Mouse (Mus musculus): Measurements from ENCODE around the gene Upk2. TPM values are rescaled to one million over a fixed set of nuclear protein-coding genes. Genes with fewer than 3 reads are reported as not detected.

The Upk2 gene
- polyA plus RNA-seq, 1 experiment from 2014 or later: 0.61 TPM

GRCm38 (mm10) chr9:44488855-44489381 is 34.1 kb upstream of the Upk2 start:
- Histone ChIP-seq H3K27me3 (replicated peaks; ENCODE audit: control insufficient read depth, insufficient read depth, low read length) (no peaks in the 10 kb centered on the region), H3K4me3 (ENCODE audit: low read length) (peak overlapping the region; percentile 35), H3K9me3 (ENCODE audit: control insufficient read depth, low read length) (no peaks in the 10 kb centered on the region), H3K27ac (ENCODE audit: low read length) (peak overlapping the region; percentile 94), H3K4me1 (ENCODE audit: control insufficient read depth, insufficient read depth, low read length) (peaks cover 98% of the 10 kb centered on the region), H3K36me3 (ENCODE audit: control insufficient read depth, insufficient read depth, low read length) (no peaks in the 10 kb centered on the region), H3K9ac (ENCODE audit: low read depth, low read length) (peak overlapping the region; percentile 64), H3K4me2 (ENCODE audit: low read depth, low read length) (peak overlapping the region; percentile 74)
- WGBS: 14% methylated on average over 5 of the region's 5 CpGs
- no peak for ATAC-seq

GRCm38 (mm10) chr9:44488416-44488815 is 33.6 kb upstream of the Upk2 start:
- Histone ChIP-seq H3K36me3 (ENCODE audit: control insufficient read depth, insufficient read depth, low read length) (no peaks in the 10 kb centered on the region), H3K4me1 (ENCODE audit: control insufficient read depth, insufficient read depth, low read length) (peaks cover 96% of the 10 kb centered on the region), H3K4me3 (ENCODE audit: low read length) (peak overlapping the region; percentile 15; the same call in 1 of the 2 replicates), H3K9me3 (ENCODE audit: control insufficient read depth, low read length) (no peaks in the 10 kb centered on the region), H3K4me2 (ENCODE audit: low read depth, low read length) (peak overlapping the region; percentile 74), H3K27ac (ENCODE audit: low read length) (peak overlapping the region; percentile 94), H3K27me3 (replicated peaks; ENCODE audit: control insufficient read depth, insufficient read depth, low read length) (no peaks in the 10 kb centered on the region), H3K9ac (ENCODE audit: low read depth, low read length) (peak overlapping the region; percentile 64)
- 30% methylated on average over 8 of the region's 8 CpGs for WGBS
- no peak for ATAC-seq

DNA sequence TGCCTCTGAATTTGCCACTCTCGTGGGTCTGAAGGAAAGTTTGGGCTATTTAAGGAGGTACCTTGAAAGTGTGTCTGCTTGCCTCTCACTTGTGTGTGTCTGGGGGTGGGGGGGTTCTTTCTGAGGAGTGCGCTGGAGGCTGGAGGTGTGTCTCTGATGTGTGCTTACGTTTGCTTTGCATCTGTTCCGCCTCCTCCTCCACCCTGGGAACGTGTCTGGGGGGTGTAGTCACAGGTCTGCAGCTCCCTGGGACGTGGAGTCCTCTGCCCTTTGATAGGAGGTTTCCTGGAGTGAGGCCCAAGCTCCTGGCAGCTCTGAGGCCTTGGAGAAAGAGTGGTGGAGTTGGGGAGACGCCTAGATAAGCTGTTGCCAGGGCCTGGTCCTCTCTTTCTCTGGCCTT is 32.7 kb upstream of the Upk2 start:
- H3K4me1 ChIP-seq (ENCODE audit: control insufficient read depth, insufficient read depth, low read length): peaks cover 86% of the 10 kb centered on the region
- peak; percentile 58 for ATAC-seq
- no peaks in the 10 kb centered on the region for H3K36me3 ChIP-seq (ENCODE audit: control insufficient read depth, insufficient read depth, low read length)
- H3K27ac ChIP-seq (ENCODE audit: low read length): peak overlapping the region; percentile 94
- H3K27me3 ChIP-seq (replicated peaks; ENCODE audit: control insufficient read depth, insufficient read depth, low read length): no peaks in the 10 kb centered on the region
- H3K9ac ChIP-seq (ENCODE audit: low read depth, low read length): peak overlapping the region; percentile 64
- peak overlapping the region; percentile 93 for H3K4me3 ChIP-seq (ENCODE audit: low read length)
- peak overlapping the region; percentile 74 for H3K4me2 ChIP-seq (ENCODE audit: low read depth, low read length)
- WGBS: 8% methylated on average over 7 of the region's 7 CpGs
- no peaks in the 10 kb centered on the region for H3K9me3 ChIP-seq (ENCODE audit: control insufficient read depth, low read length)

- H3K9me3 ChIP-seq (ENCODE audit: control insufficient read depth, low read length): no peaks in the 10 kb centered on the region
- peaks cover 85% of the 10 kb centered on the region for H3K4me1 ChIP-seq (ENCODE audit: control insufficient read depth, insufficient read depth, low read length)
These were observed 32.1 kb upstream of the Upk2 start for GRCm38 (mm10) chr9:44486741-44487421.

GRCm38 (mm10) chr9:44486335-44486734 is 31.6 kb upstream of the Upk2 start:
- no peaks in the 10 kb centered on the region for H3K9me3 ChIP-seq (ENCODE audit: control insufficient read depth, low read length)
- WGBS: 10% methylated on average over 3 of the region's 3 CpGs
- peaks cover 80% of the 10 kb centered on the region for H3K4me1 ChIP-seq (ENCODE audit: control insufficient read depth, insufficient read depth, low read length)
- H3K4me2 ChIP-seq (ENCODE audit: low read depth, low read length): peak overlapping the region; percentile 74
- no peaks in the 10 kb centered on the region for H3K36me3 ChIP-seq (ENCODE audit: control insufficient read depth, insufficient read depth, low read length)
- H3K27me3 ChIP-seq (replicated peaks; ENCODE audit: control insufficient read depth, insufficient read depth, low read length): no peaks in the 10 kb centered on the region
- no peak for ATAC-seq
- H3K9ac ChIP-seq (ENCODE audit: low read depth, low read length): peak overlapping the region; percentile 64
- H3K4me3 ChIP-seq (ENCODE audit: low read length): peak overlapping the region; percentile 93
- peak overlapping the region; percentile 94 for H3K27ac ChIP-seq (ENCODE audit: low read length)

More at GRCm38 (mm10) chr9:44486741-44487421, 32.1 kb upstream of the Upk2 start:
- 15% methylated on average over 15 of the region's 15 CpGs for WGBS
- Histone ChIP-seq H3K27ac (ENCODE audit: low read length) (peak overlapping the region; percentile 94), H3K9ac (ENCODE audit: low read depth, low read length) (peak overlapping the region; percentile 64), H3K27me3 (replicated peaks; ENCODE audit: control insufficient read depth, insufficient read depth, low read length) (no peaks in the 10 kb centered on the region), H3K36me3 (ENCODE audit: control insufficient read depth, insufficient read depth, low read length) (no peaks in the 10 kb centered on the region), H3K4me2 (ENCODE audit: low read depth, low read length) (peak overlapping the region; percentile 74), H3K4me3 (ENCODE audit: low read length) (peak overlapping the region; percentile 93)
- no peak for ATAC-seq

GRCm38 (mm10) chr9:44485516-44486161 is 30.9 kb upstream of the Upk2 start:
- peaks cover 73% of the 10 kb centered on the region for H3K4me1 ChIP-seq (ENCODE audit: control insufficient read depth, insufficient read depth, low read length)
- no peak for ATAC-seq
- H3K9ac ChIP-seq (ENCODE audit: low read depth, low read length): peak overlapping the region; percentile 64
- peak overlapping the region; percentile 94 for H3K27ac ChIP-seq (ENCODE audit: low read length)
- H3K27me3 ChIP-seq (replicated peaks; ENCODE audit: control insufficient read depth, insufficient read depth, low read length): no peaks in the 10 kb centered on the region
- H3K4me3 ChIP-seq (ENCODE audit: low read length): peak overlapping the region; percentile 93
- H3K9me3 ChIP-seq (ENCODE audit: control insufficient read depth, low read length): no peaks in the 10 kb centered on the region
- WGBS: 15% methylated on average over 14 of the region's 14 CpGs
- peak overlapping the region; percentile 74 for H3K4me2 ChIP-seq (ENCODE audit: low read depth, low read length)
- no peaks in the 10 kb centered on the region for H3K36me3 ChIP-seq (ENCODE audit: control insufficient read depth, insufficient read depth, low read length)

- Histone ChIP-seq H3K9me3 (ENCODE audit: control insufficient read depth, low read length) (no peaks in the 10 kb centered on the region), H3K4me1 (ENCODE audit: control insufficient read depth, insufficient read depth, low read length) (peaks cover 72% of the 10 kb centered on the region), H3K27me3 (replicated peaks; ENCODE audit: control insufficient read depth, insufficient read depth, low read length) (no peaks in the 10 kb centered on the region), H3K36me3 (ENCODE audit: control insufficient read depth, insufficient read depth, low read length) (no peaks in the 10 kb centered on the region), H3K27ac (ENCODE audit: low read length) (peak overlapping the region; percentile 94), H3K4me3 (ENCODE audit: low read length) (peak overlapping the region; percentile 93), H3K9ac (ENCODE audit: low read depth, low read length) (peak overlapping the region; percentile 64), H3K4me2 (ENCODE audit: low read depth, low read length) (peak overlapping the region; percentile 74)
- 30% methylated on average over 6 of the region's 6 CpGs for WGBS
- no peak for ATAC-seq
These were observed 30.3 kb upstream of the Upk2 start for GRCm38 (mm10) chr9:44485105-44485515.

DNA sequence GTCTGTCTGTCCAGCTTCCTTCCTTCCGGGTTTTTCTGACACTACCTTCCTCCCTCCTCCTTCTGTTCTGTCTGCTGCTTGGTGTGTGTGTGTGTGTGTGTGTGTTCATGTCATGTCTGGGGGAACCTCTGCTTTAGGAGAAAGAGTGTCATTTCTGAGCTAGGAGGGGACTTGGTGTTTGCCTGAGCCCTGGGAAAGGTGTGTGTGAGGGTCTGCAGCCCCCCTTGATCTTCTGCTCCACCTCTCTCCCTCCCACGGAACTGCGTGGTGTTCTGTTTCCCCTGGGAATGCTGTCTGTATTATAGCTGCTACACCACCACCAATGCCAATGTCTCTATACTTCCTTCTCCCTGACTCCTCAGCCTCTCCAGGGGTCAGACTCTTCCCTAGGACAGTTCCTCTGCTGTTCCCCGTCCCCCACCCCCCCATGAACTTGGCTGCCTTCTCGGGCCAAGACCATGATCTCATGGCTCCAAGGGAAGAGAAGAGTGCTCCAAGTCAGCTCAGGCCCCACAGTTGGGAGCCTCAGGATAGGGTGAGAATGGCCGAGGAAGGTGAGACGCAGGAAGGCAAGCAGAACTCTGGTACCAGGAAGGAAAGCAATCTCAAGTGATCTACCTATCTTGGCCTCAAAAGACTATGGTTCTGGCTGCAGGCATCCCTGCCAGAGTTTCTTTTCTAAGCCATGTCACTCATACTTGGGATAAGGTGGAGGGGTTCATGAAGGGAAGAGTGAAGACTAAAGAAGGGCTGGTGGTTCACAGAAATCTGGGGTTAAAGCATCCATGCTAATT is 29.7 kb upstream of the Upk2 start:
- Histone ChIP-seq H3K4me3 (ENCODE audit: low read length) (peak overlapping the region; percentile 93), H3K9ac (ENCODE audit: low read depth, low read length) (peak overlapping the region; percentile 95), H3K27me3 (replicated peaks; ENCODE audit: control insufficient read depth, insufficient read depth, low read length) (no peaks in the 10 kb centered on the region), H3K27ac (ENCODE audit: low read length) (peak overlapping the region; percentile 94), H3K4me1 (ENCODE audit: control insufficient read depth, insufficient read depth, low read length) (peaks cover 66% of the 10 kb centered on the region), H3K36me3 (ENCODE audit: control insufficient read depth, insufficient read depth, low read length) (no peaks in the 10 kb centered on the region), H3K9me3 (ENCODE audit: control insufficient read depth, low read length) (no peaks in the 10 kb centered on the region), H3K4me2 (ENCODE audit: low read depth, low read length) (peak overlapping the region; percentile 74)
- no peak for ATAC-seq
- 20% methylated on average over 7 of the region's 7 CpGs for WGBS

DNA sequence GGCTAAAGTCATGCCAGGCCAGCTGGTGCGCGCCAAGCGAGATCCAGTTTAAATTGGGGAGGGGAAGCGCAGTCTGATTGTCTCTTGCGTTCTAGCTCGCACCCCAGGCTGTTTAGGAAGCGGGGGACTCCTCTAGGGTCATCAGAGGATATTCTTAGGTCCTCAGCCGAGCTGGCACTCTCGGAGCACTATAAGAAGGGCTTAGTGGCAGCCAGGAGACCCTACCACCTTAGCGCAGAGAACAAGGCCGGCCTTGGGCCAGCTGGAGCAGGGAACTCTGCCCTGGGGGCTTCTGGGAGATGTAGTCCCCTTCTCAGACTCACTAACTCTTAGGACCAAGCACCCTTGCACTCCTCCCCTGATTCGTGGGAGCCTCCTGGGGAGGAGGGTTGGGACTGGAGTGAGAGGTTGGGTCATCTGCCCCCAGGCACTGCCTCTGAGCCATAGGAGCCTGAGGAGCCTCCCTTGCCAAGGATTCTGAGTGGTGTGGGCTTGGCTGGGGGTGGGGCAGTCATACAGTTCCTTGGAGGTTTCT is 28.8 kb upstream of the Upk2 start:
- WGBS: 0% methylated on average over 12 of the region's 12 CpGs
- peak overlapping the region; percentile 95 for H3K9ac ChIP-seq (ENCODE audit: low read depth, low read length)
- H3K36me3 ChIP-seq (ENCODE audit: control insufficient read depth, insufficient read depth, low read length): no peaks in the 10 kb centered on the region
- peak overlapping the region; percentile 94 for H3K27ac ChIP-seq (ENCODE audit: low read length)
- ATAC-seq: peak; percentile 32
- H3K4me3 ChIP-seq (ENCODE audit: low read length): peak overlapping the region; percentile 93
- H3K27me3 ChIP-seq (replicated peaks; ENCODE audit: control insufficient read depth, insufficient read depth, low read length): no peaks in the 10 kb centered on the region
- H3K4me1 ChIP-seq (ENCODE audit: control insufficient read depth, insufficient read depth, low read length): peaks cover 56% of the 10 kb centered on the region
- H3K9me3 ChIP-seq (ENCODE audit: control insufficient read depth, low read length): no peaks in the 10 kb centered on the region
- H3K4me2 ChIP-seq (ENCODE audit: low read depth, low read length): peak overlapping the region; percentile 74

All from intestine, embryonic 16.5 days (tissue).